Comparison of ENCODE assay signal across 11 mouse cellular contexts in the genomic region with DNA sequence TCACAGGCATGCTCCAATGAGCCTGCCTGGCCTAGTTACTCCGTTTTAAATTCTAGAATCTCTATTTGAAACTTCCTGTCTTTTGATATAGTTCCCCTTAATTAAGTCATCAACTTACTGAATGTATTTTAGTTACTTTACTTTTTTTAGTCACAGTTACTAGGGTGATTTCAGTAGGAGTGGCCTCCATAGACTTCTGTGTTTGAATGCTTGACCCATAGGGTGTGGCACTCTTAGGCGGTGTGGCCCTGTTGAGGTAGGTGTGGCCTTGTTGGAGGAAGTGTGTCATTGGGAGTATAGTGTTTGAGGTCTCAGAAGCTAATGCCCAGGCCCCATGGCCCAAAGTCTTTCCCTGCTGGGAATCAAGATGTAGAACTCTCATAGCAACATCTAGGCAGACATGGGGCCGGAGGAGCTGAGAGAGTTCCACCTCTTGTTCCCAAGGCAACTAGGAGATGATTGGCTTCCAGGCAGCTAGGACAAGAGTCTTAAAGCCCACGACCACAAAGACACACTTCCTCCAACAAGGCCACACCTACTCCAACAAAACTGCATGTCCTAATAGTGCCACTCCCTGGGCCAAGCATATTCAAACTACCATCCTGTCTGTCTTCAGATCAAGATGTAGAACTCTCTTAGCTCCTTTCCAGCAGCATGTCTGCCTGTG. TPM values are rescaled to one million over a fixed set of nuclear protein-coding genes. Genes with fewer than 3 reads are reported as not detected.
A peak's percentile ranks its signal among the peaks of the same experiment; 100 is the strongest.
DNase-seq lines count a peak whose midpoint lies in the region; ATAC-seq and TF ChIP-seq lines count a peak whose summit lies in the region.
"Had no signal": no experiment of that assay in that cellular context is flagged by ENCODE, and none has a peak within 500 bp of the region (broad histone marks: within the 10 kb centered on the region; RNA-seq: fewer than 3 reads in every experiment).

No protein-coding gene starts in this region.

- DNase-seq in A20 (ENCODE audit: low read depth, low spot score): peak; percentile 91
- no peak for DNase-seq in ES-E14 (ENCODE audit: low read depth, low spot score)
- DNase-seq in layer of hippocampus, postnatal 10 days (ENCODE audit: low spot score in 2 of 2): no peak
- no peak for DNase-seq in gastrocnemius, adult 2 months
- no peak for DNase-seq in thymus, postnatal 0 days (ENCODE audit: low spot score)
- no peak for DNase-seq in right cerebral cortex, adult 18-20 months
- DNase-seq: forebrain, postnatal 0 days had no signal

- no peaks in the 10 kb centered on the region for H3K36me3 ChIP-seq in ES-E14 (ENCODE audit: control insufficient read depth, insufficient read depth, low read length, poor library complexity, severe bottlenecking)
- H3K36me3 ChIP-seq in intestine, embryonic 16.5 days (ENCODE audit: control insufficient read depth, insufficient read depth, low read length): no peaks in the 10 kb centered on the region; the same call in 1 of the 2 replicates

- H3K27me3 ChIP-seq in intestine, embryonic 16.5 days (replicated peaks; ENCODE audit: control insufficient read depth, insufficient read depth, low read length): no peaks in the 10 kb centered on the region
- H3K27me3 ChIP-seq: megakaryocyte, embryonic 14.5 days had no signal

- no peak overlapping the region for H3K4me3 ChIP-seq in ES-E14 (ENCODE audit: insufficient read depth in 1 of 2, low read depth in 1 of 2, low read length in 2 of 2, poor library complexity in 1 of 2, severe bottlenecking in 1 of 2)
- no peak overlapping the region for H3K4me3 ChIP-seq in intestine, embryonic 16.5 days (ENCODE audit: low read length)
- no peak overlapping the region for H3K4me3 ChIP-seq in gastrocnemius, adult 2 months
- H3K4me3 ChIP-seq: left cerebral cortex, adult 2 months; megakaryocyte, embryonic 14.5 days had no signal

- no peak overlapping the region for H3K4me2 ChIP-seq in intestine, embryonic 16.5 days (ENCODE audit: low read depth, low read length)

- no peak overlapping the region for H3K9ac ChIP-seq in ES-E14 (ENCODE audit: insufficient read depth, low read depth, low read length, poor library complexity, severe bottlenecking)
- H3K9ac ChIP-seq in intestine, embryonic 16.5 days (ENCODE audit: low read depth, low read length): no peak overlapping the region
- H3K9ac ChIP-seq: forebrain, postnatal 0 days had no signal

- peaks cover 0 to 10% of the 10 kb centered on the region in 2 experiments; a peak in 2 of 4 replicates for H3K4me1 ChIP-seq in ES-E14 (ENCODE audit: control insufficient read depth in 2 of 2, insufficient read depth in 2 of 2, low read length in 2 of 2, poor library complexity in 1 of 2)
- H3K4me1 ChIP-seq in intestine, embryonic 16.5 days (ENCODE audit: control insufficient read depth, insufficient read depth, low read length): no peaks in the 10 kb centered on the region

- ATAC-seq in intestine, embryonic 16.5 days: peak; percentile 59; the same call in 1 of the 2 replicates
- ATAC-seq in megakaryocyte-erythroid progenitor cell, adult 5-6 weeks (replicated peaks; ENCODE audit: low FRiP score, low TSS enrichment, poor library complexity, severe bottlenecking): peak; percentile 57
- ATAC-seq: forebrain, postnatal 0 days had no signal

- H3K27ac ChIP-seq in ES-E14 (ENCODE audit: insufficient read depth, low read depth, low read length, poor library complexity, severe bottlenecking): peak overlapping the region; percentile 31; the same call in 1 of the 2 replicates
- no peak overlapping the region for H3K27ac ChIP-seq in intestine, embryonic 16.5 days (ENCODE audit: low read length)
- H3K27ac ChIP-seq in gastrocnemius, adult 2 months: no peak overlapping the region
- H3K27ac ChIP-seq: left cerebral cortex, adult 2 months had no signal

- H3K9me3 ChIP-seq in ES-E14 (ENCODE audit: control insufficient read depth, insufficient read depth, low read depth, low read length): no peaks in the 10 kb centered on the region
- no peaks in the 10 kb centered on the region for H3K9me3 ChIP-seq in intestine, embryonic 16.5 days (ENCODE audit: control insufficient read depth, low read length)

- no peak for TF ChIP-seq CTCF in gastrocnemius, adult 2 months (IDR thresholded peaks at IDR 0.05)

- 68% methylated on average over 4 of the region's 4 CpGs for WGBS in intestine, embryonic 16.5 days

- in situ Hi-C loops in ES-E14 (cut with MboI; ENCODE audit: low sequenced_read_pairs in 2 of 2, unreplicated experiment in 2 of 2): no loop called here

- intact Hi-C loops in gastrocnemius, adult 2 months (cut with DNase I): no loop called here

TF ChIP-seq in ES-E14, 5 proteins besides CTCF, POLR2A, EP300 and RAD21:
- no peak for TF ChIP-seq HCFC1 (IDR thresholded peaks at IDR 0.05; ENCODE audit: borderline replicate concordance, insufficient read depth, low read length)
- TF ChIP-seq MAFK (IDR thresholded peaks at IDR 0.05; ENCODE audit: insufficient read depth, low read depth, low read length): no peak
- no peak for TF ChIP-seq ZNF384 (IDR thresholded peaks at IDR 0.05; ENCODE audit: low read depth, low read length)
- TF ChIP-seq ZC3H11A (IDR thresholded peaks at IDR 0.05; ENCODE audit: borderline replicate concordance, low read depth, low read length): no peak
- no peak for TF ChIP-seq CHD2 (IDR thresholded peaks at IDR 0.05; ENCODE audit: low read depth, low read length)

RNA-seq across cellular contexts. Expression of a gene that starts 11.7 kb away (rescaled TPM):
- 25.4 and 28.3 TPM in 2 replicates for total RNA-seq in ES-E14 (2012; rRNA removed)
- 5.3 and 6.0 TPM in 2 replicates for polyA plus RNA-seq in intestine, embryonic 16.5 days (2015; fragmentation: Nextera tagmentation; extraction: Ambion mirVana)
- 40.5 and 63.1 TPM in 2 replicates for total RNA-seq in megakaryocyte-erythroid progenitor cell, adult 5-6 weeks (2014; fragmentation: Nextera tagmentation)
- 26.3 and 34.1 TPM in 2 replicates for total RNA-seq in megakaryocyte-erythroid progenitor cell, adult 5-6 weeks (2017)
- total RNA-seq in layer of hippocampus, postnatal 10 days (2021): 10 to 100 TPM; 30.7 to 31.1 TPM
- 10 to 100 TPM; 21.2 to 22.3 TPM for total RNA-seq in gastrocnemius, adult 2 months (2021)
- 7.5 and 8.3 TPM in 2 replicates for polyA plus RNA-seq in thymus, postnatal 0 days (2015; fragmentation: Nextera tagmentation; extraction: Ambion mirVana)

RNA-seq across cellular contexts. Expression of a gene that starts 11.8 kb away (rescaled TPM):
- 5.0 and 9.3 TPM in 2 replicates for total RNA-seq in ES-E14 (2012; rRNA removed)
- 16.2 and 18.0 TPM in 2 replicates for polyA plus RNA-seq in intestine, embryonic 16.5 days (2015; fragmentation: Nextera tagmentation; extraction: Ambion mirVana)
- total RNA-seq in megakaryocyte-erythroid progenitor cell, adult 5-6 weeks (2014; fragmentation: Nextera tagmentation): 19.8 and 27.1 TPM in 2 replicates
- total RNA-seq in megakaryocyte-erythroid progenitor cell, adult 5-6 weeks (2017): 9.8 and 19.3 TPM in 2 replicates
- 10 to 100 TPM; 16.3 to 16.7 TPM for total RNA-seq in layer of hippocampus, postnatal 10 days (2021)
- total RNA-seq in gastrocnemius, adult 2 months (2021): 10 to 100 TPM; 10.8 to 15.1 TPM
- polyA plus RNA-seq in thymus, postnatal 0 days (2015; fragmentation: Nextera tagmentation; extraction: Ambion mirVana): 9.1 and 9.4 TPM in 2 replicates

RNA-seq across cellular contexts. Expression of a gene that starts 27.8 kb away (rescaled TPM):
- 26.7 and 34.2 TPM in 2 replicates for total RNA-seq in ES-E14 (2012; rRNA removed)
- polyA plus RNA-seq in intestine, embryonic 16.5 days (2015; fragmentation: Nextera tagmentation; extraction: Ambion mirVana): 29.1 and 30.8 TPM in 2 replicates
- 27.5 and 28.5 TPM in 2 replicates for total RNA-seq in megakaryocyte-erythroid progenitor cell, adult 5-6 weeks (2014; fragmentation: Nextera tagmentation)
- total RNA-seq in megakaryocyte-erythroid progenitor cell, adult 5-6 weeks (2017): 38.9 and 41.7 TPM in 2 replicates
- 10 to 100 TPM; 34.1 to 46.6 TPM for total RNA-seq in layer of hippocampus, postnatal 10 days (2021)
- 10 to 100 TPM; 10.1 to 11.8 TPM for total RNA-seq in gastrocnemius, adult 2 months (2021)
- 38.9 and 39.7 TPM in 2 replicates for polyA plus RNA-seq in thymus, postnatal 0 days (2015; fragmentation: Nextera tagmentation; extraction: Ambion mirVana)
